9 mouse cellular contexts compared by ENCODE assay signal in genomic region chr4:138311595-138311994, GRCm38 (mm10). TPM values are rescaled to one million over a fixed set of nuclear protein-coding genes. Genes with fewer than 3 reads are reported as not detected.
DNase-seq lines count a peak whose midpoint lies in the region; ATAC-seq and TF ChIP-seq lines count a peak whose summit lies in the region.
"Had no signal": no experiment of that assay in that cellular context is flagged by ENCODE, and none has a peak within 500 bp of the region (broad histone marks: within the 10 kb centered on the region; RNA-seq: fewer than 3 reads in every experiment).

No protein-coding gene starts in this region.

- no peak overlapping the region for H3K9ac ChIP-seq in forebrain, embryonic 13.5 days
- H3K9ac ChIP-seq in lung, embryonic 16.5 days (ENCODE audit: low read length) = no peak overlapping the region
- H3K9ac ChIP-seq in stomach, embryonic 15.5 days = no peak overlapping the region
- H3K9ac ChIP-seq: limb, embryonic 12.5 days had no signal

- no peak overlapping the region for H3K4me2 ChIP-seq in forebrain, embryonic 13.5 days
- no peak overlapping the region for H3K4me2 ChIP-seq in lung, embryonic 16.5 days (ENCODE audit: low read depth, low read length)
- no peak overlapping the region for H3K4me2 ChIP-seq in stomach, embryonic 15.5 days
- H3K4me2 ChIP-seq: limb, embryonic 12.5 days had no signal

- intact Hi-C loops in gastrocnemius, postnatal 14 days (cut with DNase I; ENCODE audit: low total_unique reads) = no loop called here

- no peaks in the 10 kb centered on the region for H3K27me3 ChIP-seq in forebrain, embryonic 13.5 days
- no peaks in the 10 kb centered on the region for H3K27me3 ChIP-seq in lung, embryonic 16.5 days (ENCODE audit: control insufficient read depth, insufficient read depth, low read depth, low read length)
- H3K27me3 ChIP-seq in stomach, embryonic 15.5 days (replicated peaks) = no peaks in the 10 kb centered on the region
- H3K27me3 ChIP-seq: limb, embryonic 12.5 days had no signal

- H3K36me3 ChIP-seq in forebrain, embryonic 13.5 days (ENCODE audit: poor library complexity, severe bottlenecking) = peaks cover 99% of the 10 kb centered on the region
- peaks cover 41% of the 10 kb centered on the region for H3K36me3 ChIP-seq in lung, embryonic 16.5 days (ENCODE audit: control insufficient read depth, insufficient read depth, low read length)
- H3K36me3 ChIP-seq in stomach, embryonic 15.5 days = peaks cover 44% of the 10 kb centered on the region

- peak; percentile 57 to 60 for DNase-seq in right cerebral cortex, adult 2 months (ENCODE audit: low spot score in 2 of 2)
- DNase-seq in right cerebral cortex, adult 18-20 months = no peak
- DNase-seq in kidney, adult 8-10 months = peak; percentile 55 to 77
- DNase-seq in gastrocnemius, postnatal 14 days = no peak

- no peaks in the 10 kb centered on the region; the same call in 1 of the 2 replicates for H3K9me3 ChIP-seq in forebrain, embryonic 13.5 days (replicated peaks)
- H3K9me3 ChIP-seq in lung, embryonic 16.5 days (ENCODE audit: control insufficient read depth, low read length) = no peaks in the 10 kb centered on the region
- H3K9me3 ChIP-seq in stomach, embryonic 15.5 days = no peaks in the 10 kb centered on the region

- H3K27ac ChIP-seq in bone marrow, adult 2 months (ENCODE audit: control insufficient read depth, insufficient read depth, low read depth, low read length, poor library complexity) = no peak overlapping the region
- no peak overlapping the region for H3K27ac ChIP-seq in forebrain, embryonic 13.5 days
- no peak overlapping the region for H3K27ac ChIP-seq in lung, embryonic 16.5 days (ENCODE audit: low read length)
- no peak overlapping the region for H3K27ac ChIP-seq in stomach, embryonic 15.5 days
- H3K27ac ChIP-seq: limb, embryonic 12.5 days had no signal

- WGBS in bone marrow, adult 2 months = 75% methylated on average over 8 of the region's 8 CpGs
- 69% methylated on average over 8 of the region's 8 CpGs for WGBS in forebrain, embryonic 13.5 days
- WGBS in lung, embryonic 16.5 days = 58% methylated on average over 8 of the region's 8 CpGs
- WGBS in stomach, embryonic 15.5 days = 47% methylated on average over 8 of the region's 8 CpGs

- no peak overlapping the region for H3K4me3 ChIP-seq in bone marrow, adult 2 months (replicated peaks; ENCODE audit: control insufficient read depth, low read depth, low read length)
- no peak overlapping the region for H3K4me3 ChIP-seq in forebrain, embryonic 13.5 days
- no peak overlapping the region for H3K4me3 ChIP-seq in lung, embryonic 16.5 days (ENCODE audit: low read length)
- no peak overlapping the region for H3K4me3 ChIP-seq in stomach, embryonic 15.5 days (replicated peaks)
- H3K4me3 ChIP-seq: limb, embryonic 12.5 days had no signal

- ATAC-seq in forebrain, embryonic 13.5 days = peak; percentile 65; the same call in 1 of the 2 replicates
- ATAC-seq in lung, embryonic 16.5 days (ENCODE audit: low read depth) = peak; percentile 56; the same call in 1 of the 2 replicates
- ATAC-seq in stomach, embryonic 15.5 days (ENCODE audit: insufficient read depth, low FRiP score, low read depth) = peak; percentile 42; the same call in 1 of the 2 replicates

- TF ChIP-seq CTCF in bone marrow, adult 2 months (IDR thresholded peaks at IDR 0.05; ENCODE audit: control insufficient read depth, insufficient read depth, low read length) = peak; percentile 89

- no peaks in the 10 kb centered on the region for H3K4me1 ChIP-seq in bone marrow, adult 2 months (ENCODE audit: control insufficient read depth, insufficient read depth, low read length)
- H3K4me1 ChIP-seq in forebrain, embryonic 13.5 days = peaks cover 15% of the 10 kb centered on the region
- no peaks in the 10 kb centered on the region for H3K4me1 ChIP-seq in lung, embryonic 16.5 days (replicated peaks; ENCODE audit: control insufficient read depth, insufficient read depth, low read length)
- H3K4me1 ChIP-seq in stomach, embryonic 15.5 days = peaks cover 5% of the 10 kb centered on the region; the same call in 1 of the 2 replicates
- H3K4me1 ChIP-seq: limb, embryonic 12.5 days had no signal

- no peak for TF ChIP-seq POLR2A in bone marrow, adult 2 months (IDR thresholded peaks at IDR 0.05; ENCODE audit: borderline replicate concordance, control insufficient read depth, low read depth, low read length)

RNA-seq across cellular contexts. Expression of gene Ddost, which starts 7.1 kb away (rescaled TPM):
- 31.4 and 64.8 TPM in 2 replicates for polyA plus RNA-seq in bone marrow, adult 2 months (2011; ENCODE audit: insufficient read depth, insufficient read length, low replicate concordance, missing spikeins)
- 176 and 192 TPM in 2 replicates for polyA plus RNA-seq in forebrain, embryonic 13.5 days (2015; fragmentation: Nextera tagmentation; extraction: Ambion mirVana)
- 402 TPM in 2 replicates for polyA plus RNA-seq in lung, embryonic 16.5 days (2015; fragmentation: Nextera tagmentation; extraction: Ambion mirVana)
- 396 and 428 TPM in 2 replicates for polyA plus RNA-seq in stomach, embryonic 15.5 days (2015; fragmentation: Nextera tagmentation; extraction: Ambion mirVana)
- total RNA-seq in gastrocnemius, postnatal 14 days (2021) = 10 to 100 TPM; 51.0 to 59.3 TPM

RNA-seq across cellular contexts. Expression of gene Pink1, which starts 14.5 kb away (rescaled TPM):
- 35.7 and 48.1 TPM in 2 replicates for polyA plus RNA-seq in bone marrow, adult 2 months (2011; ENCODE audit: insufficient read depth, insufficient read length, low replicate concordance, missing spikeins)
- 62.4 and 64.2 TPM in 2 replicates for polyA plus RNA-seq in forebrain, embryonic 13.5 days (2015; fragmentation: Nextera tagmentation; extraction: Ambion mirVana)
- 44.1 and 49.4 TPM in 2 replicates for polyA plus RNA-seq in lung, embryonic 16.5 days (2015; fragmentation: Nextera tagmentation; extraction: Ambion mirVana)
- 41.4 and 43.8 TPM in 2 replicates for polyA plus RNA-seq in stomach, embryonic 15.5 days (2015; fragmentation: Nextera tagmentation; extraction: Ambion mirVana)
- total RNA-seq in gastrocnemius, postnatal 14 days (2021) = 100 to 1,000 TPM; 259 to 277 TPM

RNA-seq across cellular contexts. Expression of gene Cda, which starts 56.2 kb away (rescaled TPM):
- 1.2 TPM in 1 of 2 replicates, not detected in the other for polyA plus RNA-seq in bone marrow, adult 2 months (2011; ENCODE audit: insufficient read depth, insufficient read length, low replicate concordance, missing spikeins)
- 1.9 and 2.2 TPM in 2 replicates for polyA plus RNA-seq in forebrain, embryonic 13.5 days (2015; fragmentation: Nextera tagmentation; extraction: Ambion mirVana)
- polyA plus RNA-seq in lung, embryonic 16.5 days (2015; fragmentation: Nextera tagmentation; extraction: Ambion mirVana) = 19.8 and 22.8 TPM in 2 replicates
- 14.5 and 19.3 TPM in 2 replicates for polyA plus RNA-seq in stomach, embryonic 15.5 days (2015; fragmentation: Nextera tagmentation; extraction: Ambion mirVana)
- 1 to 10 TPM in 1 of 2 experiments, under 1 TPM in 1; 0.55 to 1.9 TPM for total RNA-seq in gastrocnemius, postnatal 14 days (2021)

Comparison
In these comparisons a context has a peak if more than half of its experiments do, and no peak if none do; other contexts are left out.
1. DNase-seq: peak in right cerebral cortex, adult 2 months (2 of 2) and kidney, adult 8-10 months (2 of 2); none in right cerebral cortex, adult 18-20 months (single experiment) and gastrocnemius, postnatal 14 days (single experiment).
2. Peak in every context shown above with its lines, with median percentiles within 50 percentile points of each other: ATAC-seq.